Mouse (Mus musculus): ENCODE measurements at regions not wholly inside any gene's neighbourhood (a gene's known extent, or its start where the extent isn't known, plus 50 kb on each side); places are given as distances from the start of the nearest gene placed in this dataset.

DNA sequence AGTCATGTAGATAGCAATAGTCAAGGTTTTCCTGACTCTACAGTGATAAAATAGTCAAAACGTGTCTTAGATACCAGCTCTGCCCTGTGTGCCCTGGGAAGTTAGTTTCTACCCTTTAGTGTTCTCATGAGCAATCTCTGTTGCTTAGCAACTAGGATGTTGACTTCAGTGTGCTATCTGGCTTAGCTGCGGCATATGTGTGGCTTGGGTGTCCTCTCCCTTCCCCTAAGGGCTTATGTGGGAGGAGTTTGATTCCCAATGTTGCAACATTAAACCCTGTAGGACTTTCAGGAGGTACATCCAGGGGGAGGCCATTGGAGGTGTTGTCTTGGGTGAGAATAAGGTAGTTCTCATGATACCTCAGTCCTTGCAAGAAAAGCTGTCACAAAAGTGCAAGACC, 229.9 kb downstream of the Gm10260 start:
- Histone ChIP-seq H3K36me3 (no peaks in the 10 kb centered on the region), H3K4me1 (no peaks in the 10 kb centered on the region; the same call in 1 of the 2 replicates), H3K4me3 (no peak overlapping the region), H3K4me2 (replicated peaks) (no peak overlapping the region), H3K9ac (replicated peaks) (no peak overlapping the region), H3K27ac (replicated peaks) (no peak overlapping the region), H3K27me3 (peaks cover 3% of the 10 kb centered on the region; the same call in 1 of the 2 replicates), H3K9me3 (no peaks in the 10 kb centered on the region)
- WGBS = 42% methylated on average over 2 of the region's 2 CpGs
- no peak for ATAC-seq (ENCODE audit: low FRiP score, low read depth)

DNA sequence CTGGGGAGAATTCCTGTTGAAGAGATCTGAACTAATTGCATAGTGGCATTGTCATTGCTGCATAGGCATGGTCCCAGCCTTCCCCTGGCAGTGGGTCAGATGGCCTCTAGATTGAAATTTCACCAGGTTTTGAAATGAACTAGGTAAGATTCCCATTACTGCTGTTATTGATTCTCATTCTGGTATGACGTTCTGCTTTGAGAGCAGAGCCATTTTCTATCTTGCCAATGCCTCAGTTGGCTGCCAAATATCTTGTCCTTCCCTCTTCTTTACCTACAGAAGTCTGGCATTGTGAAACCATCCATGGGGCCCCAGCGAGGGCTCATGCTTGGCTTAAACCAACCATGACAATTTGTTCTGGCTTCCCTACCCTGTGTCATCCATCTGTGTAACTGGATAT, 232.5 kb downstream of the Gm10260 start:
- no peak overlapping the region for H3K27ac ChIP-seq (replicated peaks)
- H3K4me2 ChIP-seq (replicated peaks) = no peak overlapping the region
- peaks cover 3% of the 10 kb centered on the region; the same call in 1 of the 2 replicates for H3K27me3 ChIP-seq
- no peak overlapping the region for H3K9ac ChIP-seq (replicated peaks)
- ATAC-seq (ENCODE audit: low FRiP score, low read depth) = no peak
- no peaks in the 10 kb centered on the region for H3K36me3 ChIP-seq
- peaks cover 12% of the 10 kb centered on the region for H3K4me1 ChIP-seq
- H3K9me3 ChIP-seq = no peaks in the 10 kb centered on the region
- 90% methylated on average over 2 of the region's 2 CpGs for WGBS
- no peak overlapping the region for H3K4me3 ChIP-seq

DNA sequence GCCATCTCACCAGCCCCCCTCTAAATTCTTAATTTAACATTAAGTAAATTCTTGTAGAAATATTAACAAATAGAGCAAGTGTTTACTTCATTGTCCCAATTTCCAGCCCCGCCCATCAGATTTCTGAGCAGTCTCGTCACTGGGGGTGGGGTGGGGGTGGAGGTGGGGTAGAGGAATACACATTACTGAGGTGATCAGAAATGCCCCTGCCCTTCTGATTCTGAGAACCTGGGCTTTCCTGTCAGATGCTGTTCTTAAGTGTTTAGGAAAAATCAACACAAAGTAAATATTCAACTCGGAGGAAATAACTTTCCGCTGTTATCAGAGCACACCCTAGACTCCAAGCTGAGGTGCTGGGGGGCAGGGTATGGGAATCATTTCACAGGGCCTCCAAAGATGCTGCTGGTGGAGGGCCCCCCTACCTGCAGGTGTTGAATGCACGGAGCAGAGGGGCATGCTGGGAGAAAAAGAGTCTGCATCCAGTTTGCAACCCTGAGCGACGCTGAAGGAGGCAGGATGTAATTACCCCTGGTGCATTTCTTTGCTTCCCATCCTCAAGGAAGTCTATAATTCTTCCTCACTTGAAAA, 235.5 kb downstream of the Gm10260 start:
- no peak overlapping the region for H3K9ac ChIP-seq (replicated peaks)
- 77% methylated on average over 7 of the region's 7 CpGs for WGBS
- H3K36me3 ChIP-seq = no peaks in the 10 kb centered on the region
- peaks cover 12% of the 10 kb centered on the region for H3K4me1 ChIP-seq
- ATAC-seq (ENCODE audit: low FRiP score, low read depth) = no peak
- no peaks in the 10 kb centered on the region for H3K9me3 ChIP-seq
- H3K4me3 ChIP-seq = no peak overlapping the region
- H3K27ac ChIP-seq (replicated peaks) = no peak overlapping the region; the same call in 1 of the 2 replicates
- H3K4me2 ChIP-seq (replicated peaks) = no peak overlapping the region
- peaks cover 3% of the 10 kb centered on the region; the same call in 1 of the 2 replicates for H3K27me3 ChIP-seq

DNA sequence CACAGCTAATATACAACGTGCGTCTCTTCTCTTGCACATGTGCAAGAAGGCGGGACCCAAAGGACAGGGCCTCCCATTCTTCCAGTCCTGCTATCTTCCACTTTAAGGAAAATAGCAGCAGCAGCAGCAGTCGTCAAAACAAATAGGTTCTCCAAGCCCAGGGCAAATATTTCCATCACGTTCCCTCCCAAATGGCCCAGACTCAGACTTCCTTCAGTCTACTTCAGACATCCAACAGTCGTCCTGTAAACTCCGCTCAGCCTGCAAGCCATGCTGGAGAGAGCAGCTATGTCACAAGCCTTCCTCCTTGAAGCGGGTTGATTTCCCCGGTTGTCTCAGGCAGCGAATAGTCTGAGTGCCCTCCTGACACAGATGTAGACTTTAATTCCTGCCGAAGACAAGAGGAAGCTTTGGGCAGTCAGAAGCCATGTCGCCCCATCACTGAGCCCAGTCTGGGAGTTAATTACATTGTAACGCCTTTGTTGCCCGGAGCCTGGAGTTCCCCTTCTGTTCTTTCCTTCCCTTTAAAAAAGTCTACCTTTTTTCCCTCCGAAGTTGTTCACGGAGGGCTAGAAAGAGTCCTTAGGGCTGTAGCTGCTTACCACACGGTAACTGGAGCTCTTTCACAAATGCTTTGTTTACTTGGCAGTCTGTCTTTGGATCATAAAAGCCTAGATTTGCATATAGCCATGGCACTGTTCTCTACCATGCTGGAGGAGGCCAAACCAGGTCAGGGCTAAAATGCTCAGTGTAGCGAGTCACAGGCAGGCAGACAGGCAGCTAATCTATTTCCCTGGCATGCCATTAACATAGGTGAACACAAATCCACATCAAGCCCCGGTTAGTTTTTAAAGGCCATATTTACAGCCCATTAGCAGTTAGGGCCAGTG, 236.7 kb downstream of the Gm10260 start:
- peaks cover 3% of the 10 kb centered on the region; the same call in 1 of the 2 replicates for H3K27me3 ChIP-seq
- H3K4me3 ChIP-seq = no peak overlapping the region
- H3K4me2 ChIP-seq (replicated peaks) = no peak overlapping the region
- H3K36me3 ChIP-seq = no peaks in the 10 kb centered on the region
- H3K9me3 ChIP-seq = no peaks in the 10 kb centered on the region
- WGBS = 43% methylated on average over 19 of the region's 19 CpGs
- no peak overlapping the region for H3K9ac ChIP-seq (replicated peaks)
- no peak for ATAC-seq (ENCODE audit: low FRiP score, low read depth)
- peaks cover 12% of the 10 kb centered on the region for H3K4me1 ChIP-seq
- H3K27ac ChIP-seq (replicated peaks) = peak overlapping the region; percentile 67; the same call in 1 of the 2 replicates

DNA sequence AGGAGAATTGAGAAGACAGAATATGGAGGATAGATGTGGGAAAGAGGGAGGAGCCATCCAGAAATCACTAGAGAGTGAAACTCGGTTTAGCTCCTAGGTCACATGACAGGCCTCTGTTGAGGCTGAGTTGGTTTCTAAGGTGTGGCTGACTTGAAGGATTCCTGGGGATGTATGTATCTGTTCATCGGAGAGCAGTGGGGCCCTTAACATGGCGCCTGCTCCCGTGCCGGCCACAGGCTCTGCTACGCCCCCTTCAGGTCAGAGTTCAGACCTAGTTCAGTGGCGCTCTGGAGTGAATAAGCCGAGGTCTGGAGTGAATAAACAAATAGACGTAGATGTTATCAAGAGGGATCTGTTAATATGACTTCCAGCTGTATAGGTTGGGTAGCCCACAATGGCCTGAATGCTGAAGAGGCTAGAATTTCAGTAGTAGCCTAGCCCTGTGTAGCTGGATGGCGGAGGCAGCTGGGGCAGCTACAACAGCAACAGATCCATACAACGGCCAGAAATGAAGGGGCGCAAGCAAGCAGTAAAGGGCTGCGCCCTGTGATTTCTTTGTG, 239.4 kb downstream of the Gm10260 start:
- Histone ChIP-seq H3K9me3 (no peaks in the 10 kb centered on the region), H3K4me3 (no peak overlapping the region), H3K36me3 (no peaks in the 10 kb centered on the region), H3K4me1 (peaks cover 12% of the 10 kb centered on the region), H3K27me3 (no peaks in the 10 kb centered on the region), H3K4me2 (replicated peaks) (no peak overlapping the region), H3K27ac (replicated peaks) (no peak overlapping the region), H3K9ac (replicated peaks) (no peak overlapping the region)
- ATAC-seq (ENCODE audit: low FRiP score, low read depth) = no peak
- 85% methylated on average over 13 of the region's 13 CpGs for WGBS

DNA sequence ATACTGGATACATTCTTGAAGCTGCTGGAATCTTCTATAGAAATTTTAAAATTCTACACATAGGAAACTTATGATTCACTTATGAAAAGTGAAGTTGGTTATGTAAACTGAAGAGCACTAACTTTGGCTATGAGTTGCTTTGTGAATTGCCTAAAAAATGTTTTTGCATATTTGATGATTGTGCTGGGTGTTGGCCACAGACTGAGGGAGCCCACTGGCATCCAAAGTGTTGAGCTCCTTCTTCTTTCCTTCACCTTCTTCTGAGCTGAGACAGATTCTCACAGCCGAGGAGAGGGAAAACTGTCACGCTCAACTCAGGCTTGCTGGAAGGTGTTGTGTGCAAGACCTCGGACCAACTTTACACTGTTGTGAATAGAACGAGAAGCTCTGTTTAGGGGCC, 243.7 kb downstream of the Gm10260 start:
- H3K27me3 ChIP-seq = no peaks in the 10 kb centered on the region
- H3K4me1 ChIP-seq = peaks cover 8% of the 10 kb centered on the region
- no peak overlapping the region for H3K4me3 ChIP-seq
- no peaks in the 10 kb centered on the region for H3K36me3 ChIP-seq
- H3K9ac ChIP-seq (replicated peaks) = no peak overlapping the region
- no peaks in the 10 kb centered on the region for H3K9me3 ChIP-seq
- no peak for ATAC-seq (ENCODE audit: low FRiP score, low read depth)
- H3K27ac ChIP-seq (replicated peaks) = no peak overlapping the region
- 94% methylated on average over 4 of the region's 4 CpGs for WGBS
- H3K4me2 ChIP-seq (replicated peaks) = no peak overlapping the region

DNA sequence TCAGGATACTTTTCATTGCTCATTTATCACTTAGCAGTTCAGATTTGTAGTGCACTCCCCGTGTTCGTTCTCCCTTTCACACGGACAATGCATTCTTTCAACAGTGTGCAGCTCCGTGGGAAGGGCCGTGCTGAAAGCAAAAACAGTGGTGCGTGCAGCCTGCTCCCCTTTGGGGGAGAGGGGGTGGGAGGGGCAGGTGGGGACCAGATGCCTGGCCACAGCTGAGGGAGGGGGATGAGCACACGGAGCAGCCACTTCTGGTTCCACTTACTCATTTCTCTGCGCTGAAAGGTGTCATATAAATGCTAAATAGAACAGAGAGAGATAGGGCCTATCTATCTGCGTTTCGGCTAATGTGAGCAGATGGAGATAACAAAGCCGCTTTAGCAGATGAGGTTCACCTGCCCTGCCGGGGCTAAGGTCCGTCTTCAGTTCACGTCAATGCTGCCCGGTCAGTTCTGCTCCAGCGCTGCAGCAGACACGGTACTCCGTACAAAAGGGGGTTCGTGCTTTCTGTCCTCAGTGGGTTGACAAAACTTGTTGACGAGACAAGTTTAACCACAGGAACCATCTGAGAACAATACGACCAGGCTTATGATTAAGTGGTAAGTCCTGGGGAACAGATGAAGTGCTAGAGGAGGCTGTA, 245.9 kb downstream of the Gm10260 start:
- Histone ChIP-seq H3K9ac (replicated peaks) (no peak overlapping the region), H3K4me1 (peaks cover 16% of the 10 kb centered on the region), H3K4me3 (no peak overlapping the region), H3K27ac (replicated peaks) (0 out of 2 replicates have a peak overlapping the region, but pooled peaks have one; percentile 12), H3K9me3 (no peaks in the 10 kb centered on the region), H3K27me3 (no peaks in the 10 kb centered on the region; the same call in 1 of the 2 replicates), H3K36me3 (no peaks in the 10 kb centered on the region), H3K4me2 (replicated peaks) (peak overlapping the region; percentile 15; the same call in 1 of the 2 replicates)
- WGBS = 61% methylated on average over 21 of the region's 21 CpGs
- ATAC-seq (ENCODE audit: low FRiP score, low read depth) = peak; percentile 54; the same call in 1 of the 2 replicates

DNA sequence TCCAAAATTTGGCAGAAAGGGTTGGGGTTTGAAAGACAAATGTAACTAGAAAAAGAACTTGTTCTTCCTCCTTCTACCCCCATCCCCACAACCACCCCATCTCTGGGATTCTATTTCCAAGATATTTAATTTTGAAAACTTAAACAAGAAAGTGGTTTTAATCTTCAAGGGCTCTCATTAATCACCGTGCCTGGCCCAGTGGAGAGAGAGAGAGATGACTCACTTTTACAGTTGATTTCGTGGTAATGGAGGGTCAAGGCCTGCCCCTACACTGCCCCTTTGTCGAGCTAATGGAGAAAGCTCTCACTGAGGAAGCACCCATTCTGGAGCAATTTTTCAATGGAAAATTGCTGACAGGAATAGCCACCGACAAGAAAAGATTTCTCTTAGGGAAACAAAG, 247.9 kb downstream of the Gm10260 start:
- H3K27me3 ChIP-seq = no peaks in the 10 kb centered on the region; the same call in 1 of the 2 replicates
- H3K4me3 ChIP-seq = no peak overlapping the region
- H3K36me3 ChIP-seq = no peaks in the 10 kb centered on the region
- peaks cover 16% of the 10 kb centered on the region for H3K4me1 ChIP-seq
- no peak overlapping the region for H3K4me2 ChIP-seq (replicated peaks)
- WGBS = 80% methylated on average over 4 of the region's 4 CpGs
- no peak for ATAC-seq (ENCODE audit: low FRiP score, low read depth)
- H3K27ac ChIP-seq (replicated peaks) = no peak overlapping the region
- H3K9ac ChIP-seq (replicated peaks) = no peak overlapping the region
- H3K9me3 ChIP-seq = no peaks in the 10 kb centered on the region

DNA sequence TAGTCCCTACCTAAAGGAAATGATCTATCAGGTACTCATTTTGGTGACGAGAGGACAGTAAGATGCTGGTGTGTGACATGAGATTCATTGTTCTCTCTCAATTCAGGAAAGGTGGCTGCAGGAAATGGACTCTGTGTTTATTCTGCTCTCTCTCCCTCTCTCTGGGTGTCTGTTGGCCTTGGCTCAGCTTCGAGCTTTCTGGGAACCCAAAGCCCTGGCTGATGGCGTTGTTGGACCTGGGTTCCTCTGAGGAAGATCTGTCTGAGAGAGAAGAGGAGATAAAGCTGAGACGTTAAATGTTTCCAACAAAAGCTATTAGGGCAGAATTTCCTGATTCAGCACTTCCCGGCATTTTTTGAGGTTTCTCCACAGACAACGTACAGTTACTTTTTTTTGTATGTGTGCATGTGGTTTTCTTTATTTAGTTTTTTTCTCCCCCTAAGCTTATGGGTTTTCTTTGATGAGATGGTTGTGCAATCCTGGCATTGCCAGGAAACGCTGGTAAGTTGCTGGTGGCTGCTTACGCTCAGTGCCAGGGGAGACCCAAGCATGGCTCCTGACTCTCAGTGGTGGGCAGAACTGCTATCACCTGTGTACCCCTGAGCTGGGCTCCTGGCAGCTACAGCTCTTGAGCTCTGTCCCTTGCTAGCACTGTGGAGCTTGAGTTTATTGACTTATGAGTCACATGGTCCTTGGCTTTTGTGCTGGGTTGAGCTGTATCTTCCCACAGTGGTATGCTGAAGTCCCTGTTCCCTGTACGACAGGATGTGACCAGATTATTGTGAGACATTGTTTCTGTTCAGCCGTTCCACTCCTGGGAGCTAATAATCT, 249.8 kb downstream of the Gm10260 start:
- no peak for ATAC-seq (ENCODE audit: low FRiP score, low read depth)
- Histone ChIP-seq H3K27ac (replicated peaks) (0 out of 2 replicates have a peak overlapping the region, but pooled peaks have one; percentile 6), H3K4me1 (peaks cover 16% of the 10 kb centered on the region), H3K27me3 (no peaks in the 10 kb centered on the region; the same call in 1 of the 2 replicates), H3K9me3 (no peaks in the 10 kb centered on the region), H3K9ac (replicated peaks) (no peak overlapping the region), H3K36me3 (no peaks in the 10 kb centered on the region), H3K4me3 (no peak overlapping the region), H3K4me2 (replicated peaks) (no peak overlapping the region)
- WGBS = 73% methylated on average over 10 of the region's 10 CpGs

DNA sequence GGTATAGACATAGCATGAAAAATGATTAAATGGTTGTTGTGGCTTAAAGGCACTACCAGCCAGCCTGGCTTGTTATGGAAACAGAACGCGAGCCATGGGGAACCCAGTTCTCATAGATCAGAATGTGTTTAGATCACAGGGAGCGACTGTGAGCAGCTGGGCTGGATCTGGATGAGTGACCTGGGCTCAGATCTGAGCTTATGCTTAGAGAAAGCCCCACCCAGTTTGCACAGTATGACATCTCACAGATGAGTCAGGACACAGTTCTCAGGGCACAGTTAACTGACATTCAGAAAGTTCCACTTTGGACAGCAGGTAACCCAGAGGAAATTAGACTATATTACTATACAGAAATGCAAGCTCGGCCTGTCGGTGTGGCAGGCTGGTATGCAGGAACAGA, 255.5 kb downstream of the Gm10260 start:
- Histone ChIP-seq H3K4me2 (replicated peaks) (no peak overlapping the region), H3K9ac (replicated peaks) (no peak overlapping the region), H3K36me3 (no peaks in the 10 kb centered on the region), H3K4me3 (no peak overlapping the region), H3K27ac (replicated peaks) (no peak overlapping the region), H3K4me1 (no peaks in the 10 kb centered on the region), H3K9me3 (no peaks in the 10 kb centered on the region), H3K27me3 (no peaks in the 10 kb centered on the region; the same call in 1 of the 2 replicates)
- 83% methylated on average over 5 of the region's 5 CpGs for WGBS
- ATAC-seq (ENCODE audit: low FRiP score, low read depth) = no peak
